Mouse (Mus musculus): ENCODE measurements around the gene Gss. TPM values are rescaled to one million over a fixed set of nuclear protein-coding genes. Genes with fewer than 3 reads are reported as not detected.

Gss gene
- 14.9 and 15.1 TPM in 2 replicates for polyA plus RNA-seq (2014; fragmentation: Nextera tagmentation; extraction: Ambion mirVana)

DNA sequence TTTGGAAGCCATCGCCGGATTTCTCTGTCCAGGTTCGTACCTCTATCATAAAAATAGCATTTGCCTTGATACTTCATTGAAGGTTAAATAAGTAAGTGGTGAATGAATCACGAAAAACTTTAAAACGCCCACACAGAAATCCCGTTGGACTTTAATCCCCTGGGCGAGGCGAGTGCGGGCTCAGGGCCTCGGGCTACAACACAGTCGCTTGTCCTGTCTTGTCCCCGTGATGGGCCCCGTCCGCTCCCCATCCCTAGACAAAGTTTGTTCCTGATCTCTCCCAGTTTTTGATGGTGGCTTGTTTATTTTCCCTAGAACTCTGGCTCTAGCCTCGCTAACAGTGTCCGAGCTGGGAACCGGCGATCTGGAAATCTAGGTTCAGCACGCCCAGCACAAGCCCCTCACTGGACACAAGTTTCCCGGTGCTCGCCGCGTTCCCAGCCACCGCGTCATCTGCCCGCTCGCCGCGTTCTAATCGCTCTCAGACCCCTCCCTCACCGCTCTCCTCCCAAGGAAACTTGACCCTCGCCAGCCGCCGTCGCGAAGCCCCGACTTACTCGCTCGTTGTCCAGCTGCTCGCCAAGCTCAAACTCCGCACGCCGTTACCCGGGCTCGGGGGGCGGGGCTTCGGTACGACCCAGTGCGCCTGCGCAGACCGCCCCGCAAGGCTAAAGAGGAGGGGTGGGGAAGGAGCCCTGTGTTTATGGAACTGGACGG lies at the start of gene Gss:
Gene Gss (minus strand): TSS at position 674 of the 717 bp plus-strand sequence.
- no peaks in the 10 kb centered on the region for H3K36me3 ChIP-seq (ENCODE audit: control insufficient read depth, insufficient read depth, low read length)
- H3K27me3 ChIP-seq (ENCODE audit: control insufficient read depth, insufficient read depth, low read length), result no peaks in the 10 kb centered on the region
- peak within 1 kb of the TSS; percentile 82 for H3K4me2 ChIP-seq (ENCODE audit: low read depth, low read length)
- H3K27ac ChIP-seq (ENCODE audit: low read depth, low read length), result peak within 1 kb of the TSS; percentile 78; the same call in 1 of the 2 replicates
- under 1% methylated on average over 52 of the region's 53 CpGs for WGBS
- ATAC-seq (ENCODE audit: low read depth), result peak; percentile 89
- H3K4me3 ChIP-seq (ENCODE audit: low read depth, low read length), result peak within 1 kb of the TSS; percentile 58
- peaks cover 4% of the 10 kb centered on the region; the same call in 1 of the 2 replicates for H3K4me1 ChIP-seq (ENCODE audit: control insufficient read depth, insufficient read depth, low read length)
- H3K9ac ChIP-seq (replicated peaks; ENCODE audit: low read depth, low read length), result peak within 1 kb of the TSS; percentile 59
- no peaks in the 10 kb centered on the region for H3K9me3 ChIP-seq (ENCODE audit: control insufficient read depth, low read length)

DNA sequence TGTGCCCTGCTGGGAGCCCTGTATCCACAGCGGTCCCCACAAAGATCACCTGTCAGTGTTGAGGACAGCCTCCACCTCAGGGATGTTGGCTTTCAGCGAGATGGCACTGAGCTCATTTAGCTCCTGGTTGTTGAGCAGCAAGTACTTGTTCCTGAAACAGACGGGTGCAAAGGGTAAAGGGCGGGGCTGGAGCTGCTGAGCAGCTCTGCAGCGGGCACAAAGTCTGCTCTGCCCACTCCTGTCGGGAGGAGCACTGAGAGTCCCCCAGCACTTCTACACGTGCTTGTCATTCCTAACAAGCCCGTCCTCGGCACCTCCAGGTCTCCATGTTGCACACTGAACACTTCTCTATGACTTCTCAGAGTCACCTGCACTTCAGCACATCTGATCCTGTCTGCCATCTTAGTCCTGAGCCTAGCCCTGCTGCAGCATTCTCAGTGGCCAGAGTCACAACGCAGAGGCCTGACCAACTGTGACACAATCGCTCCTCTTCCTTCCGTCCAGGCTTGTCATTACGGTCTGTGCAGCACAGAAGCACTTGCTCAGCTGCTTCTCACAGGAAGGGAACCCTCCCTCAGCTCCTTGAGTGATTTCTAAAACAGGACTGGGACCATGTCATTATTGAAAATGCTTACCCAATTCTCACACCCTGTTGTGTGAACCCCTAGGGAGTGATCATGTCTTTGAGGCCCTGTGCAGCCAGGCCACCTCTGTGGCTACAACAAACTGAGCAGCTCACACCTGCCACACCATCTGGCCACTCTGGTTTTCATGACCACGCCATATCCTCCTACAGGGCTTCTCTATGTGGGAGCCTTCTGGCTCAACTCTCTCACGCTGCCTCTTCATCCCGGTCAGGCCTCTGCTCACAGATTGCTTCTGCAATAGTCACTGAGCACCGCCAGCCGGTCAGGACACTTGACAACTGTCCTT lies 49.2 kb upstream of the Gss start:
- peak; percentile 49; the same call in 1 of the 2 replicates for ATAC-seq (ENCODE audit: low read depth)
- H3K27ac ChIP-seq (ENCODE audit: low read depth, low read length), result no peak overlapping the region; the same call in 1 of the 2 replicates

DNA sequence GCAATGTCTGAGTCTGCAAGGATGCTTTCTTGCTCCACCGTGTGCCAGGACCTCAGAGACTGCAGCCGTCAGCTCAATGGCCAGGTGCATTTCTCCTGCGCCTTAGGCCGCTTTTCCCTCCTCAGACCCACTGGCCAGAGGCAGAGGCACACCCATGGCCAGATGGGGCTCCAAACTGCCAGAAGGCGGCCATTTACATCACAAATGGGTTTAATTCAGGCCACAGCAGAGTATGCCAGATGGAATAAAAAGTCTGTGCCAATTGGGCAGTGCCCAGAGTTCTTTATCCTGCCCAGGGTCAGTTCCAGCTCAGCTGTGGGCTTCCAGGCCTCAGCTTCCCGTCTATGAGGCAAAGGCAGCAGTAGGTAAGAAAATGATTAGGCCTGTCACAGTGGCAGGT lies 48.0 kb upstream of the Gss start:
- WGBS, result 51% methylated on average over 6 of the region's 6 CpGs
- Histone ChIP-seq H3K27me3 (ENCODE audit: control insufficient read depth, insufficient read depth, low read length) (no peaks in the 10 kb centered on the region), H3K4me2 (ENCODE audit: low read depth, low read length) (no peak overlapping the region), H3K9me3 (ENCODE audit: control insufficient read depth, low read length) (no peaks in the 10 kb centered on the region), H3K27ac (ENCODE audit: low read depth, low read length) (peak overlapping the region; percentile 16; the same call in 1 of the 2 replicates), H3K4me3 (ENCODE audit: low read depth, low read length) (no peak overlapping the region), H3K9ac (replicated peaks; ENCODE audit: low read depth, low read length) (no peak overlapping the region), H3K4me1 (ENCODE audit: control insufficient read depth, insufficient read depth, low read length) (no peaks in the 10 kb centered on the region), H3K36me3 (ENCODE audit: control insufficient read depth, insufficient read depth, low read length) (peaks cover 74% of the 10 kb centered on the region)
- ATAC-seq (ENCODE audit: low read depth), result no peak; the same call in 1 of the 2 replicates

More for the DNA sequence above, 49.2 kb upstream of the Gss start:
- H3K4me3 ChIP-seq (ENCODE audit: low read depth, low read length), result no peak overlapping the region
- no peaks in the 10 kb centered on the region for H3K9me3 ChIP-seq (ENCODE audit: control insufficient read depth, low read length)
- no peaks in the 10 kb centered on the region for H3K4me1 ChIP-seq (ENCODE audit: control insufficient read depth, insufficient read depth, low read length)
- no peak overlapping the region for H3K9ac ChIP-seq (replicated peaks; ENCODE audit: low read depth, low read length)
- H3K27me3 ChIP-seq (ENCODE audit: control insufficient read depth, insufficient read depth, low read length), result no peaks in the 10 kb centered on the region
- WGBS, result 57% methylated on average over 18 of the region's 18 CpGs
- H3K4me2 ChIP-seq (ENCODE audit: low read depth, low read length), result no peak overlapping the region
- H3K36me3 ChIP-seq (ENCODE audit: control insufficient read depth, insufficient read depth, low read length), result peaks cover 70% of the 10 kb centered on the region

DNA sequence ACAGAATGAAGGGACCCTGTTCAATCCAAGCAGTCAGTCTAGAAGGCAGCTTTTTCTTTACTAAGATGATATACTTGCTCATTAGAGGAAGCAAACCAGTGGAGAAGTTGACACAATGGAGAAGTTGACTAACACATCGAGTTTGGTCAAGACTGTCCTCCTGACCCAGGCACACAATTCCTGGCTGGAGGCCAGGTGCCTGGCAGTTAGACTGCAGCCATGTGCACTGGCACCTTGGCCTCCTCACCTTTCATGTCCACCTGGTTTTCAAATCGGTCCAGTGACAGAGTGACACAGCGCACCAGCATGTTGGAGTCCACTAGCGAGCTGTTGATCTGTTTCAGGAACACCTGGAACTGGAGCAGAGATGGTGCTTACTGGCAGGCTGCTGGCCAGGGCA lies 44.8 kb upstream of the Gss start:
- H3K36me3 ChIP-seq (ENCODE audit: control insufficient read depth, insufficient read depth, low read length), result peaks cover 82% of the 10 kb centered on the region
- no peak overlapping the region for H3K9ac ChIP-seq (replicated peaks; ENCODE audit: low read depth, low read length)
- no peak overlapping the region for H3K4me2 ChIP-seq (ENCODE audit: low read depth, low read length)
- H3K4me3 ChIP-seq (ENCODE audit: low read depth, low read length), result no peak overlapping the region
- WGBS, result 98% methylated on average over 4 of the region's 4 CpGs
- no peak overlapping the region for H3K27ac ChIP-seq (ENCODE audit: low read depth, low read length)
- no peaks in the 10 kb centered on the region for H3K9me3 ChIP-seq (ENCODE audit: control insufficient read depth, low read length)
- ATAC-seq (ENCODE audit: low read depth), result no peak
- H3K4me1 ChIP-seq (ENCODE audit: control insufficient read depth, insufficient read depth, low read length), result no peaks in the 10 kb centered on the region
- peaks cover 8% of the 10 kb centered on the region for H3K27me3 ChIP-seq (ENCODE audit: control insufficient read depth, insufficient read depth, low read length)

DNA sequence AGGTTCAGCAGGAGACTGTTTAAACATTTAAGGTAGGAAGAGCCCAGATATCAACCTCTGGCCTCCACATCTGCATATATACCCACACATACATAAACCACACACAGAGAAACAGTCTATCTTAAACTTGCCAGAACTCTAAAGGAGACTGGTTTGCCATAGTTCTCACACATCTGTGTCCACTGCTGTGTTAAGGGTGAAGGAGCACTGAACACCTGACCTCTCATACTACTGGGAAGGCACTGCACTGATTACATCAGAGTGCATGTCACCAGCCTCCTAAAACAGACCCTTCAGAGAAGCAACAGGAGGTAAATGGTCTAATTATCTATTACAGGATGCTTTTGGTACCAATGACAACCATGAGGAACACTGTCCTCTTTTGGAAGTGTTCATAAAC lies 44.3 kb upstream of the Gss start:
- H3K36me3 ChIP-seq (ENCODE audit: control insufficient read depth, insufficient read depth, low read length), result peaks cover 83% of the 10 kb centered on the region
- ATAC-seq (ENCODE audit: low read depth), result no peak

DNA sequence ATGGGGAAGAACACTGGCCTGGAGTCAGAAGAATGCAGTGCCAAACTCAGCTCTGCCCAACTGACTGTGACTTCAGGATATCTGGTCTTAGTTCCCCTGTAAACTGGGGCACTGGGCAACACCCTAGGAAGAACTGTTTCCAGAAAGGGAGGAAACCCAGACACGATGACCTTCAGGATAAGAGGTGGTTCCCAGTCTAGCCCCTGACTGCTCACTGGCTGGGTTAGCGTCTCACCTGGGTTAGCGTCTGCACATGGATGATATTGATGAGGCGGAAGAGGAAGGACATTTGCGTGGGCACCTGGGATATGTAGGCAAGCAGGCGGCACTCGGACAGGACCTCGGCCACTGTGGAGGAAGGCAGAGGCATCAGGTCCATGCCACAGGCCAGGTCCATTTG lies 43.4 kb upstream of the Gss start:
- 98% methylated on average over 8 of the region's 8 CpGs for WGBS

More for the DNA sequence above, 44.3 kb upstream of the Gss start:
- Histone ChIP-seq H3K27me3 (ENCODE audit: control insufficient read depth, insufficient read depth, low read length) (peaks cover 13% of the 10 kb centered on the region), H3K9me3 (ENCODE audit: control insufficient read depth, low read length) (no peaks in the 10 kb centered on the region), H3K4me1 (ENCODE audit: control insufficient read depth, insufficient read depth, low read length) (no peaks in the 10 kb centered on the region), H3K4me3 (ENCODE audit: low read depth, low read length) (no peak overlapping the region), H3K27ac (ENCODE audit: low read depth, low read length) (no peak overlapping the region), H3K4me2 (ENCODE audit: low read depth, low read length) (no peak overlapping the region), H3K9ac (replicated peaks; ENCODE audit: low read depth, low read length) (no peak overlapping the region)

DNA sequence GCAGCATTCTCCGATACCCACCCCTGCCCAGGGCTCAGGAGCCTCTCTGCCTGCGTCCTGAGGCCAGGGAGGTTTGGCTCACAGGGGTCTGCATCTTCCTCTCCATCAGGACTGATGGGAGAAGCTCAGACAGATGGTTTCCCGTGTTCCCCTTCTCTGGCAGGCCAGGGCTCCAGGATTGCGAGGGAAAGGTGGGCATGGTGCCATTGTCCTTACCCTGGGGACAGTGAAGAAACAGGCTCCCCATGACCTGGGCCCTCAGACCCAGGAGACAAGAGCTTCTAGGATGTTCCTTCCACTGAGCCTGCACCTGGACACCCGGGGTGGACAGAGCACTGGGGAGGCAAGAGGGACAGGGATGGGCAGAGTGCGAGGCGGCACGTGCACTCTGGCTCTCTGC lies 42.0 kb upstream of the Gss start:
- Histone ChIP-seq H3K27me3 (ENCODE audit: control insufficient read depth, insufficient read depth, low read length) (peaks cover 33% of the 10 kb centered on the region), H3K27ac (ENCODE audit: low read depth, low read length) (no peak overlapping the region), H3K36me3 (ENCODE audit: control insufficient read depth, insufficient read depth, low read length) (peaks cover 62% of the 10 kb centered on the region), H3K9me3 (ENCODE audit: control insufficient read depth, low read length) (no peaks in the 10 kb centered on the region), H3K4me3 (ENCODE audit: low read depth, low read length) (no peak overlapping the region), H3K9ac (replicated peaks; ENCODE audit: low read depth, low read length) (no peak overlapping the region), H3K4me1 (ENCODE audit: control insufficient read depth, insufficient read depth, low read length) (peaks cover 5% of the 10 kb centered on the region), H3K4me2 (ENCODE audit: low read depth, low read length) (no peak overlapping the region)
- ATAC-seq (ENCODE audit: low read depth), result no peak
- 84% methylated on average over 8 of the region's 8 CpGs for WGBS

More for the DNA sequence above, 43.4 kb upstream of the Gss start:
- Histone ChIP-seq H3K27ac (ENCODE audit: low read depth, low read length) (no peak overlapping the region), H3K27me3 (ENCODE audit: control insufficient read depth, insufficient read depth, low read length) (peaks cover 21% of the 10 kb centered on the region), H3K9ac (replicated peaks; ENCODE audit: low read depth, low read length) (no peak overlapping the region), H3K4me1 (ENCODE audit: control insufficient read depth, insufficient read depth, low read length) (peaks cover 4% of the 10 kb centered on the region; the same call in 1 of the 2 replicates), H3K4me3 (ENCODE audit: low read depth, low read length) (no peak overlapping the region), H3K9me3 (ENCODE audit: control insufficient read depth, low read length) (no peaks in the 10 kb centered on the region), H3K4me2 (ENCODE audit: low read depth, low read length) (no peak overlapping the region), H3K36me3 (ENCODE audit: control insufficient read depth, insufficient read depth, low read length) (peaks cover 76% of the 10 kb centered on the region)
- no peak for ATAC-seq (ENCODE audit: low read depth)

DNA sequence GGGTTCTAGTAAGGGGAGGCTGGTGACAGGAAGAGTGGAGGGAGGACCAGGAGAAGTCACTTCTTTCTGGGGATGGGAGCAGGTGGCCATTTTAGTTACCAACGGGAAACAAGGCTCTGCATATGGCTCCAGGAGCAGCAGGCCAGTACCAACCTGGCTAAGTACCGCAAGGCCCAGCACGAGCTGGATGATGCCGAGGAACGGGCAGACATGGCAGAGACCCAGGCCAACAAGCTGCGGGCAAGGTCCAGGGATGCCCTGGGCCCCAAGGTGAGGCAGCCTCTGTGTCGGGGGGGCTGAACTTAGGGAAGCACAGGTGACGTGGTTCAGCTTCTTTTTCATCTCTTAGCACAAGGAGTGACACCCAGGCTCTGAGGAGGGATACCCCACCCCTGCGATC lies 41.1 kb upstream of the Gss start:
- WGBS, result 92% methylated on average over 9 of the region's 9 CpGs
- peaks cover 12% of the 10 kb centered on the region for H3K4me1 ChIP-seq (ENCODE audit: control insufficient read depth, insufficient read depth, low read length)
- H3K27me3 ChIP-seq (ENCODE audit: control insufficient read depth, insufficient read depth, low read length), result peaks cover 33% of the 10 kb centered on the region
- ATAC-seq (ENCODE audit: low read depth), result no peak
- no peak overlapping the region for H3K27ac ChIP-seq (ENCODE audit: low read depth, low read length)
- H3K9me3 ChIP-seq (ENCODE audit: control insufficient read depth, low read length), result no peaks in the 10 kb centered on the region
- H3K4me2 ChIP-seq (ENCODE audit: low read depth, low read length), result no peak overlapping the region
- H3K9ac ChIP-seq (replicated peaks; ENCODE audit: low read depth, low read length), result no peak overlapping the region
- no peak overlapping the region for H3K4me3 ChIP-seq (ENCODE audit: low read depth, low read length)
- peaks cover 54% of the 10 kb centered on the region for H3K36me3 ChIP-seq (ENCODE audit: control insufficient read depth, insufficient read depth, low read length)

DNA sequence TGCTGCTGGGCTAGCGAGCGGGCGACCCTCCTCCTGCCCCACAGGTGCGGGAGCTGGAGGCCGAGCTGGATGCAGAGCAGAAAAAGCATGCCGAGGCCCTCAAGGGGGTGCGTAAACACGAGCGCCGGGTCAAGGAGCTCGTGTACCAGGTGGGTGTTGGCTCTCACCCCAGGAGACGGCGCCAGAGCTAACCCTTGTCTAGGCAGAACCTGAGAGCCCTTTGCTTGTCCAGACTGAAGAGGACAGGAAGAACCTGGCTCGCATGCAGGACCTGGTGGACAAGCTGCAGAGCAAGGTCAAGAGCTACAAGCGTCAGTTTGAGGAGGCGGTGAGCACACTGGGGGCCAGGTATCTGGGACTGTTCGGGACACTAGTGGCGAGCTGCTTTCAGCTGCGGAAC lies 40.5 kb upstream of the Gss start:
- WGBS, result 68% methylated on average over 19 of the region's 19 CpGs
- peaks cover 37% of the 10 kb centered on the region for H3K27me3 ChIP-seq (ENCODE audit: control insufficient read depth, insufficient read depth, low read length)
- ATAC-seq (ENCODE audit: low read depth), result no peak
- H3K4me1 ChIP-seq (ENCODE audit: control insufficient read depth, insufficient read depth, low read length), result peaks cover 12% of the 10 kb centered on the region
- H3K4me2 ChIP-seq (ENCODE audit: low read depth, low read length), result no peak overlapping the region
- H3K4me3 ChIP-seq (ENCODE audit: low read depth, low read length), result no peak overlapping the region
- no peaks in the 10 kb centered on the region for H3K9me3 ChIP-seq (ENCODE audit: control insufficient read depth, low read length)
- H3K36me3 ChIP-seq (ENCODE audit: control insufficient read depth, insufficient read depth, low read length), result peaks cover 49% of the 10 kb centered on the region
- H3K27ac ChIP-seq (ENCODE audit: low read depth, low read length), result no peak overlapping the region
- H3K9ac ChIP-seq (replicated peaks; ENCODE audit: low read depth, low read length), result no peak overlapping the region
